Mouse (Mus musculus): Measurements from ENCODE around the gene A730049H05Rik. TPM values are rescaled to one million over a fixed set of nuclear protein-coding genes. Genes with fewer than 3 reads are reported as not detected.

Gene A730049H05Rik
- polyA plus RNA-seq, 1 experiment: not detected

DNA sequence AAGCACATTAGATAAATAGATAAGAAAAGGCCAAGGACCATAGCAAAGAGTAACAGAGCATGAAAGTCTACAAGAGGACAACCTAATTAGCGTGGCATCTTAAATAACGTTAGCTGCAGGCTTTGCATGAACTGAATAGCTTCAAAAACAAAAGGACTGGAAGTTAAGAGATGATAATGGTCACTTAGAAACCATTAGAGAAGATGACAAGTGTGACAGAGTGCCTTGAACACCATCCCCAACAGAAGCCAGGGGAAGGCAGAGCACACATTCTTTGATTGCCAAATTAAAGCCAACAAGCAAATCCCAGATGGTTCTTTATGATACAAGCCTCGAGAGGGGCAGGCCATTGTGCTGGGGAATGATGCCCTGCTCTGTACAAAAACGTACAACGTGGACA lies 5.3 kb downstream of the A730049H05Rik start:
- no peaks in the 10 kb centered on the region for H3K36me3 ChIP-seq (ENCODE audit: control insufficient read depth, insufficient read depth, low read length, poor library complexity, severe bottlenecking)
- H3K27ac ChIP-seq (ENCODE audit: insufficient read depth, low read length): no peak overlapping the region
- H3K4me3 ChIP-seq (ENCODE audit: low read depth, low read length): no peak overlapping the region
- H3K27me3 ChIP-seq (ENCODE audit: control insufficient read depth, insufficient read depth, low read length, poor library complexity, severe bottlenecking): no peaks in the 10 kb centered on the region
- H3K4me1 ChIP-seq (ENCODE audit: control insufficient read depth, insufficient read depth, low read length): no peaks in the 10 kb centered on the region
- no peak overlapping the region for H3K9ac ChIP-seq (ENCODE audit: low read depth, poor library complexity, severe bottlenecking)
- TF ChIP-seq POLR2A (IDR thresholded peaks at IDR 0.05; ENCODE audit: insufficient read depth, low read length): no peak
- no peak for TF ChIP-seq EP300 (IDR thresholded peaks at IDR 0.05; ENCODE audit: insufficient read depth, low read depth, low read length)
- no peak for TF ChIP-seq CTCF (IDR thresholded peaks at IDR 0.05; ENCODE audit: low read depth, low read length)
- H3K9me3 ChIP-seq (replicated peaks; ENCODE audit: control insufficient read depth, insufficient read depth, low read length, poor library complexity, severe bottlenecking): no peaks in the 10 kb centered on the region

DNA sequence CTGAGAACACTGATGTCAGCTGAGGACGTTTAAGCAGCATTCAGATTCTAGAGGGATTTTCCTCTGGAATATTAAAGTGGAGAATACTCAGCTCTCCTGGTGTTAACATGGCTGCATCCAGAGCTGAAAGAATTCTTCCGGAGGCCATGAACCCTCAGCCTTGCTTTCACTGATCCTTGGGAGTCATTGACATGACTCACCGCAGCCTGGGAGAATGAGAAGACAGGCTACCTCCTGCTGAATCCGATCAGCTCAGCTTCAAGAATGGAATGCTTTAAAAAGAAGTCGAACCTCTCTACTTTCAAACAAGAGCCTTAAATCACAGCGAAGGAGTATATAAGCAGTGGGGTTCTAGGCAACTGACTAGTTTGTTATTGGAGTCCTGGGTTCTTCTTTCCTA lies 5.7 kb downstream of the A730049H05Rik start:
- no peak for TF ChIP-seq EP300 (IDR thresholded peaks at IDR 0.05; ENCODE audit: insufficient read depth, low read depth, low read length)
- no peak for TF ChIP-seq CTCF (IDR thresholded peaks at IDR 0.05; ENCODE audit: low read depth, low read length)
- no peak for TF ChIP-seq POLR2A (IDR thresholded peaks at IDR 0.05; ENCODE audit: insufficient read depth, low read length)
- Histone ChIP-seq H3K9ac (ENCODE audit: low read depth, poor library complexity, severe bottlenecking) (no peak overlapping the region), H3K9me3 (replicated peaks; ENCODE audit: control insufficient read depth, insufficient read depth, low read length, poor library complexity, severe bottlenecking) (no peaks in the 10 kb centered on the region), H3K27ac (ENCODE audit: insufficient read depth, low read length) (no peak overlapping the region), H3K4me1 (ENCODE audit: control insufficient read depth, insufficient read depth, low read length) (no peaks in the 10 kb centered on the region), H3K27me3 (ENCODE audit: control insufficient read depth, insufficient read depth, low read length, poor library complexity, severe bottlenecking) (no peaks in the 10 kb centered on the region), H3K36me3 (ENCODE audit: control insufficient read depth, insufficient read depth, low read length, poor library complexity, severe bottlenecking) (no peaks in the 10 kb centered on the region), H3K4me3 (ENCODE audit: low read depth, low read length) (no peak overlapping the region)

DNA sequence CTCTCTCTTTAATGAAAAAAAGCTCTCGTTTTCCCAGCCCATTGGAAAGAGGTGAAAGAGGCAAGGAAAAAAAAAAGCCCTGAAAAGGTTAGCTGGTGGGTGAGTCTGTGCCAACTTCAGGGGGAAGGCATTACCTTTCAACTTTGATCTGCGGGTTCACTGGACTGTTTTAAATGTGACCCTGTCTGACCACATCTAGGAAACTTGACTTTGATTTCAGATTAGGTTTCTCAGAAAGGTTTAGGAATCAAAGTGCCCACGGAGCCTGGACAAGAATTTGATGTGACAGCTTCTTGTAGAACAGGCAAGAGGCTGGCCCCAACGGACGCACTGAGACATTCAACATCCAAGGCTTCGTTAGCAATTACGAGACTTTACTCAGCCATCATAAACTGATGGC lies 7.7 kb downstream of the A730049H05Rik start:
- Histone ChIP-seq H3K27ac (ENCODE audit: insufficient read depth, low read length) (no peak overlapping the region), H3K9ac (ENCODE audit: low read depth, poor library complexity, severe bottlenecking) (no peak overlapping the region), H3K36me3 (ENCODE audit: control insufficient read depth, insufficient read depth, low read length, poor library complexity, severe bottlenecking) (no peaks in the 10 kb centered on the region), H3K4me1 (ENCODE audit: control insufficient read depth, insufficient read depth, low read length) (no peaks in the 10 kb centered on the region), H3K27me3 (ENCODE audit: control insufficient read depth, insufficient read depth, low read length, poor library complexity, severe bottlenecking) (no peaks in the 10 kb centered on the region), H3K9me3 (replicated peaks; ENCODE audit: control insufficient read depth, insufficient read depth, low read length, poor library complexity, severe bottlenecking) (no peaks in the 10 kb centered on the region), H3K4me3 (ENCODE audit: low read depth, low read length) (no peak overlapping the region)
- TF ChIP-seq CTCF (IDR thresholded peaks at IDR 0.05; ENCODE audit: low read depth, low read length) (no peak), EP300 (IDR thresholded peaks at IDR 0.05; ENCODE audit: insufficient read depth, low read depth, low read length) (no peak), POLR2A (IDR thresholded peaks at IDR 0.05; ENCODE audit: insufficient read depth, low read length) (no peak)

DNA sequence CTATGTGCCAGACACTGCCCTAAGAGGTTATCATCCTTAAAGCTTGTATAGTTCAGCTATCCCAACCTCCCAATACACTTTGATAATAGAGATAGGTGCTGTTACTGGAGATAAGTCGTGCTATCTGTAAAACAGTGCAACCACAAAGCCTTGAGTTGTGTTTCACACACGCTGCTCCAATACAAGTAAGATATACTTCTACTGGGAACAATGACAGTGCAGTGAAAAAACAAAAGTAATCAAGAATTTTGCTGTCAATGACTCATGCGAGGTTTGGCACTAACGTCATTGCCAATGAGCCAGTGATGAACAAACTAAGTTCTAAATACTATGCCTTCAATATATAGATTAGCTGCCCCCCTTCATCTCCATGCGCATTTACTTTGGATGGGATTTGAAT lies 10.3 kb downstream of the A730049H05Rik start:
- H3K27me3 ChIP-seq (ENCODE audit: control insufficient read depth, insufficient read depth, low read length, poor library complexity, severe bottlenecking): no peaks in the 10 kb centered on the region
- no peak overlapping the region for H3K9ac ChIP-seq (ENCODE audit: low read depth, poor library complexity, severe bottlenecking)
- H3K27ac ChIP-seq (ENCODE audit: insufficient read depth, low read length): no peak overlapping the region
- H3K36me3 ChIP-seq (ENCODE audit: control insufficient read depth, insufficient read depth, low read length, poor library complexity, severe bottlenecking): no peaks in the 10 kb centered on the region
- no peaks in the 10 kb centered on the region for H3K9me3 ChIP-seq (replicated peaks; ENCODE audit: control insufficient read depth, insufficient read depth, low read length, poor library complexity, severe bottlenecking)
- H3K4me1 ChIP-seq (ENCODE audit: control insufficient read depth, insufficient read depth, low read length): no peaks in the 10 kb centered on the region
- H3K4me3 ChIP-seq (ENCODE audit: low read depth, low read length): no peak overlapping the region
- TF ChIP-seq POLR2A (IDR thresholded peaks at IDR 0.05; ENCODE audit: insufficient read depth, low read length) (no peak), EP300 (IDR thresholded peaks at IDR 0.05; ENCODE audit: insufficient read depth, low read depth, low read length) (no peak), CTCF (IDR thresholded peaks at IDR 0.05; ENCODE audit: low read depth, low read length) (no peak)

DNA sequence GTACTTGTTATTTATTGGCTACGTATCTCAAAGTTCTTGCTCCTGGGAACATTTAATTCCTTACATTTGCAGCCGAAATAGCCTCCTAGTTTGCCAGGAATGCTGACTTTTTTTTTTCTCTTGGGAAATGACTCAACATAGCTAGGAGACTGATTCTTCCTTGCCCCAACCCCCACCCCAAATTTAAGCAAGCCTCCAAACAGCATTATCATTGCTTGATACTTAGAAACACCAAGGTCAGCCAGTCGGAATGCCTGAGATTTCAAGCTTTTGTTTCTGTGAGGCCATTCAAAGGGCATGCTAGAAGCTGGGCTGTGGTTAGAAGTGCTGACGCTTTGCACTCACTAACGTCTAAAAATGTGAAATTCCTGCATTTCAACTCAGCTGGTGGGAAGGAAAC lies 11.1 kb downstream of the A730049H05Rik start:
- peak overlapping the region; percentile 69 for H3K27ac ChIP-seq (ENCODE audit: insufficient read depth, low read length)

DNA sequence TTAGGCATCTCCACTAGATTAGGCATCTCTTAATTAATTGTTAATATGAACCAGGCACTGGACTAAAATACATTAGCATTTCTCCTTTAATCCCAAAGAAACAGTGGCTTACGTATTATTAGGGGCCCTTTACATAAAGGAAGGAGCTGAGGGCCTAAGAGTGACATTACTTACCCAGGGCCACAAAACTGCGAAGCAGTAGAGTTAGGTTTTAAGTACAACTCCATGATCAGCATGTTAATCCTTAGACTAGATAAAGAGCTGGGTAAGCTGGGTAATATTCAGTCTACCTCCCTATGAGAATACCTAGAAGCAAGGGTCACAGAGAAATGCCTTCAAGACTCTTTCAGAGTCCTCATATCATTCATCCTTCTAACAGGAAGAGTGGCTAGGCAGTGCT lies 12.9 kb downstream of the A730049H05Rik start:
- H3K9me3 ChIP-seq (replicated peaks; ENCODE audit: control insufficient read depth, insufficient read depth, low read length, poor library complexity, severe bottlenecking): no peaks in the 10 kb centered on the region
- no peak overlapping the region for H3K4me3 ChIP-seq (ENCODE audit: low read depth, low read length)
- no peak for TF ChIP-seq EP300 (IDR thresholded peaks at IDR 0.05; ENCODE audit: insufficient read depth, low read depth, low read length)
- TF ChIP-seq CTCF (IDR thresholded peaks at IDR 0.05; ENCODE audit: low read depth, low read length): no peak
- no peak overlapping the region for H3K27ac ChIP-seq (ENCODE audit: insufficient read depth, low read length)
- H3K36me3 ChIP-seq (ENCODE audit: control insufficient read depth, insufficient read depth, low read length, poor library complexity, severe bottlenecking): no peaks in the 10 kb centered on the region
- H3K27me3 ChIP-seq (ENCODE audit: control insufficient read depth, insufficient read depth, low read length, poor library complexity, severe bottlenecking): no peaks in the 10 kb centered on the region
- no peaks in the 10 kb centered on the region for H3K4me1 ChIP-seq (ENCODE audit: control insufficient read depth, insufficient read depth, low read length)
- H3K9ac ChIP-seq (ENCODE audit: low read depth, poor library complexity, severe bottlenecking): no peak overlapping the region

More for the DNA sequence above, 11.1 kb downstream of the A730049H05Rik start:
- Histone ChIP-seq H3K4me3 (ENCODE audit: low read depth, low read length) (no peak overlapping the region), H3K36me3 (ENCODE audit: control insufficient read depth, insufficient read depth, low read length, poor library complexity, severe bottlenecking) (no peaks in the 10 kb centered on the region), H3K9me3 (replicated peaks; ENCODE audit: control insufficient read depth, insufficient read depth, low read length, poor library complexity, severe bottlenecking) (no peaks in the 10 kb centered on the region), H3K9ac (ENCODE audit: low read depth, poor library complexity, severe bottlenecking) (no peak overlapping the region), H3K27me3 (ENCODE audit: control insufficient read depth, insufficient read depth, low read length, poor library complexity, severe bottlenecking) (no peaks in the 10 kb centered on the region), H3K4me1 (ENCODE audit: control insufficient read depth, insufficient read depth, low read length) (no peaks in the 10 kb centered on the region)
- TF ChIP-seq POLR2A (IDR thresholded peaks at IDR 0.05; ENCODE audit: insufficient read depth, low read length) (no peak), EP300 (IDR thresholded peaks at IDR 0.05; ENCODE audit: insufficient read depth, low read depth, low read length) (no peak), CTCF (IDR thresholded peaks at IDR 0.05; ENCODE audit: low read depth, low read length) (no peak)

All from ES-Bruce4 (cell line).